Mouse (Mus musculus): ENCODE results near the gene Fam169b. TPM values are rescaled to one million over a fixed set of nuclear protein-coding genes. Genes with fewer than 3 reads are reported as not detected.

Gene Fam169b
- total RNA-seq (2014; rRNA removed) (0.08 and 0.14 TPM in 2 replicates), polyA plus RNA-seq (2015; fragmentation: Nextera tagmentation; extraction: Ambion mirVana) (0.08 and 0.12 TPM in 2 replicates)

GRCm38 (mm10) chr7:68273515-68273914, at the start of gene Fam169b:
Gene Fam169b, plus strand, starts transcription at chr7:68273839.
- TF ChIP-seq CTCF (IDR thresholded peaks at IDR 0.05; ENCODE audit: low read depth), result no peak
- Histone ChIP-seq H3K9ac (no peak within 1 kb of the TSS), H3K4me1 (ENCODE audit: insufficient read depth) (peaks cover 7% of the 10 kb centered on the region; the same call in 1 of the 2 replicates), H3K27me3 (ENCODE audit: insufficient read depth, low read length) (no peaks in the 10 kb centered on the region; the same call in none of the 2 replicates), H3K27ac (ENCODE audit: low read depth, low read length) (no peak within 1 kb of the TSS), H3K4me3 (ENCODE audit: low read depth, low read length) (no peak within 1 kb of the TSS), H3K4me2 (ENCODE audit: low read depth) (no peak within 1 kb of the TSS), H3K36me3 (ENCODE audit: insufficient read depth) (no peaks in the 10 kb centered on the region), H3K9me3 (ENCODE audit: low read length) (no peaks in the 10 kb centered on the region)
- DNase-seq (no peak), ATAC-seq (no peak)

GRCm38 (mm10) chr7:68224006-68224405, 49.6 kb upstream of the Fam169b start:
- H3K4me3 ChIP-seq (ENCODE audit: low read depth, low read length), result no peak overlapping the region
- H3K9me3 ChIP-seq (ENCODE audit: low read length), result no peaks in the 10 kb centered on the region
- H3K4me2 ChIP-seq (ENCODE audit: low read depth), result no peak overlapping the region
- no peak overlapping the region for H3K9ac ChIP-seq
- 0 out of 2 replicates have a peak, but pooled peaks cover 3% of the 10 kb centered on the region for H3K4me1 ChIP-seq (ENCODE audit: insufficient read depth)
- 87% methylated on average over 5 of the region's 5 CpGs for WGBS
- H3K36me3 ChIP-seq (ENCODE audit: insufficient read depth), result peaks cover 25% of the 10 kb centered on the region
- no peaks in the 10 kb centered on the region for H3K27me3 ChIP-seq (ENCODE audit: insufficient read depth, low read length)
- no peak for TF ChIP-seq CTCF (IDR thresholded peaks at IDR 0.05; ENCODE audit: low read depth)
- ATAC-seq, result no peak
- DNase-seq, result no peak
- peak overlapping the region; percentile 50; the same call in 1 of the 2 replicates for H3K27ac ChIP-seq (ENCODE audit: low read depth, low read length)

GRCm38 (mm10) chr7:68225427-68226054, 48.1 kb upstream of the Fam169b start:
- no peak overlapping the region for H3K27ac ChIP-seq (ENCODE audit: low read depth, low read length)
- no peak for TF ChIP-seq CTCF (IDR thresholded peaks at IDR 0.05; ENCODE audit: low read depth)
- no peak overlapping the region for H3K4me3 ChIP-seq (ENCODE audit: low read depth, low read length)
- H3K36me3 ChIP-seq (ENCODE audit: insufficient read depth), result peaks cover 20% of the 10 kb centered on the region
- no peaks in the 10 kb centered on the region for H3K9me3 ChIP-seq (ENCODE audit: low read length)
- WGBS, result 76% methylated on average over 9 of the region's 9 CpGs
- no peaks in the 10 kb centered on the region for H3K27me3 ChIP-seq (ENCODE audit: insufficient read depth, low read length)
- no peak overlapping the region for H3K9ac ChIP-seq
- DNase-seq (no peak), ATAC-seq (no peak)
- H3K4me1 ChIP-seq (ENCODE audit: insufficient read depth), result 0 out of 2 replicates have a peak, but pooled peaks cover 3% of the 10 kb centered on the region
- H3K4me2 ChIP-seq (ENCODE audit: low read depth), result no peak overlapping the region

GRCm38 (mm10) chr7:68227021-68227420, 46.6 kb upstream of the Fam169b start:
- Histone ChIP-seq H3K9me3 (ENCODE audit: low read length) (no peaks in the 10 kb centered on the region), H3K27ac (ENCODE audit: low read depth, low read length) (no peak overlapping the region), H3K4me3 (ENCODE audit: low read depth, low read length) (no peak overlapping the region), H3K4me2 (ENCODE audit: low read depth) (no peak overlapping the region), H3K9ac (no peak overlapping the region), H3K36me3 (ENCODE audit: insufficient read depth) (peaks cover 26% of the 10 kb centered on the region), H3K4me1 (ENCODE audit: insufficient read depth) (0 out of 2 replicates have a peak, but pooled peaks cover 3% of the 10 kb centered on the region), H3K27me3 (ENCODE audit: insufficient read depth, low read length) (no peaks in the 10 kb centered on the region)
- WGBS, result 80% methylated on average over 11 of the region's 11 CpGs
- ATAC-seq (no peak), DNase-seq (no peak)
- no peak for TF ChIP-seq CTCF (IDR thresholded peaks at IDR 0.05; ENCODE audit: low read depth)

- WGBS, result 86% methylated on average over 4 of the region's 4 CpGs
- DNase-seq, result no peak
Measured at GRCm38 (mm10) chr7:68227621-68228020, 46.0 kb upstream of the Fam169b start.

GRCm38 (mm10) chr7:68228491-68228890, 45.1 kb upstream of the Fam169b start:
- ATAC-seq (peak; percentile 52), DNase-seq (no peak)
- 34% methylated on average over 6 of the region's 6 CpGs for WGBS

More at GRCm38 (mm10) chr7:68227621-68228020, 46.0 kb upstream of the Fam169b start:
- Histone ChIP-seq H3K9me3 (ENCODE audit: low read length) (no peaks in the 10 kb centered on the region), H3K9ac (no peak overlapping the region), H3K27ac (ENCODE audit: low read depth, low read length) (no peak overlapping the region), H3K36me3 (ENCODE audit: insufficient read depth) (peaks cover 26% of the 10 kb centered on the region), H3K4me2 (ENCODE audit: low read depth) (no peak overlapping the region), H3K4me1 (ENCODE audit: insufficient read depth) (no peaks in the 10 kb centered on the region), H3K4me3 (ENCODE audit: low read depth, low read length) (no peak overlapping the region), H3K27me3 (ENCODE audit: insufficient read depth, low read length) (no peaks in the 10 kb centered on the region)
- TF ChIP-seq CTCF (IDR thresholded peaks at IDR 0.05; ENCODE audit: low read depth), result no peak
- ATAC-seq, result no peak

GRCm38 (mm10) chr7:68230831-68231230, 42.8 kb upstream of the Fam169b start:
- H3K27me3 ChIP-seq (ENCODE audit: insufficient read depth, low read length), result no peaks in the 10 kb centered on the region
- no peaks in the 10 kb centered on the region for H3K9me3 ChIP-seq (ENCODE audit: low read length)
- no peak overlapping the region for H3K9ac ChIP-seq
- no peak overlapping the region for H3K27ac ChIP-seq (ENCODE audit: low read depth, low read length)
- WGBS, result 63% methylated on average over 9 of the region's 9 CpGs
- DNase-seq (no peak), ATAC-seq (no peak)
- H3K4me1 ChIP-seq (ENCODE audit: insufficient read depth), result peaks cover 5% of the 10 kb centered on the region; the same call in 1 of the 2 replicates
- H3K4me3 ChIP-seq (ENCODE audit: low read depth, low read length), result no peak overlapping the region
- no peak overlapping the region for H3K4me2 ChIP-seq (ENCODE audit: low read depth)
- TF ChIP-seq CTCF (IDR thresholded peaks at IDR 0.05; ENCODE audit: low read depth), result no peak
- peaks cover 24% of the 10 kb centered on the region for H3K36me3 ChIP-seq (ENCODE audit: insufficient read depth)

More at GRCm38 (mm10) chr7:68228491-68228890, 45.1 kb upstream of the Fam169b start:
- no peak for TF ChIP-seq CTCF (IDR thresholded peaks at IDR 0.05; ENCODE audit: low read depth)
- Histone ChIP-seq H3K4me2 (ENCODE audit: low read depth) (no peak overlapping the region), H3K9ac (no peak overlapping the region), H3K4me1 (ENCODE audit: insufficient read depth) (no peaks in the 10 kb centered on the region), H3K27ac (ENCODE audit: low read depth, low read length) (peak overlapping the region; percentile 29; the same call in 1 of the 2 replicates), H3K9me3 (ENCODE audit: low read length) (no peaks in the 10 kb centered on the region), H3K27me3 (ENCODE audit: insufficient read depth, low read length) (no peaks in the 10 kb centered on the region), H3K36me3 (ENCODE audit: insufficient read depth) (peaks cover 26% of the 10 kb centered on the region), H3K4me3 (ENCODE audit: low read depth, low read length) (no peak overlapping the region)
